Mouse (Mus musculus): ENCODE measurements around the gene Naga. TPM values are rescaled to one million over a fixed set of nuclear protein-coding genes. Genes with fewer than 3 reads are reported as not detected.
"Not testable (repeated sequence)": the region's sequence is repeated elsewhere in the genome, so short reads cannot be mapped to it uniquely, and the experiment has no call there.

Naga gene
- polyA plus RNA-seq, 1 experiment from 2014 or later = 68.6 TPM

GRCm38 (mm10) chr15:82376393-82377138, 37.8 kb upstream of the Naga start:
- H3K4me3 ChIP-seq (ENCODE audit: low read depth, low read length) = no peak overlapping the region
- no peaks in the 10 kb centered on the region for H3K36me3 ChIP-seq (ENCODE audit: control insufficient read depth, insufficient read depth, low read length)
- no peaks in the 10 kb centered on the region for H3K9me3 ChIP-seq (ENCODE audit: control insufficient read depth, low read depth, low read length)
- H3K9ac ChIP-seq (replicated peaks; ENCODE audit: low read depth, low read length) = no peak overlapping the region
- no peaks in the 10 kb centered on the region for H3K27me3 ChIP-seq (ENCODE audit: control insufficient read depth, insufficient read depth, low read length)
- no peak overlapping the region for H3K4me2 ChIP-seq (replicated peaks; ENCODE audit: low read depth, low read length)
- H3K4me1 ChIP-seq (ENCODE audit: control insufficient read depth, insufficient read depth, low read length) = peaks cover 27% of the 10 kb centered on the region
- ATAC-seq (ENCODE audit: insufficient number of reproducible peaks, insufficient read depth, low FRiP score, low read depth) = no peak
- peak overlapping the region; percentile 3; the same call in 1 of the 2 replicates for H3K27ac ChIP-seq (ENCODE audit: low read length)
- WGBS = 61% methylated on average over 17 of the region's 17 CpGs

GRCm38 (mm10) chr15:82375855-82376254, 37.1 kb upstream of the Naga start:
- Histone ChIP-seq H3K9ac (replicated peaks; ENCODE audit: low read depth, low read length) (no peak overlapping the region), H3K27ac (ENCODE audit: low read length) (no peak overlapping the region), H3K36me3 (ENCODE audit: control insufficient read depth, insufficient read depth, low read length) (no peaks in the 10 kb centered on the region), H3K4me2 (replicated peaks; ENCODE audit: low read depth, low read length) (no peak overlapping the region), H3K4me3 (ENCODE audit: low read depth, low read length) (no peak overlapping the region), H3K4me1 (ENCODE audit: control insufficient read depth, insufficient read depth, low read length) (peaks cover 27% of the 10 kb centered on the region), H3K9me3 (ENCODE audit: control insufficient read depth, low read depth, low read length) (no peaks in the 10 kb centered on the region), H3K27me3 (ENCODE audit: control insufficient read depth, insufficient read depth, low read length) (no peaks in the 10 kb centered on the region)
- 87% methylated on average over 9 of the region's 9 CpGs for WGBS
- no peak for ATAC-seq (ENCODE audit: insufficient number of reproducible peaks, insufficient read depth, low FRiP score, low read depth)

GRCm38 (mm10) chr15:82374437-82374836, 35.7 kb upstream of the Naga start:
- no peaks in the 10 kb centered on the region for H3K9me3 ChIP-seq (ENCODE audit: control insufficient read depth, low read depth, low read length)
- H3K27me3 ChIP-seq (ENCODE audit: control insufficient read depth, insufficient read depth, low read length) = no peaks in the 10 kb centered on the region
- H3K27ac ChIP-seq (ENCODE audit: low read length) = no peak overlapping the region
- peaks cover 17% of the 10 kb centered on the region for H3K4me1 ChIP-seq (ENCODE audit: control insufficient read depth, insufficient read depth, low read length)
- no peaks in the 10 kb centered on the region for H3K36me3 ChIP-seq (ENCODE audit: control insufficient read depth, insufficient read depth, low read length)
- ATAC-seq (ENCODE audit: insufficient number of reproducible peaks, insufficient read depth, low FRiP score, low read depth) = no peak
- no peak overlapping the region for H3K4me2 ChIP-seq (replicated peaks; ENCODE audit: low read depth, low read length)
- no peak overlapping the region for H3K4me3 ChIP-seq (ENCODE audit: low read depth, low read length)
- WGBS = 78% methylated on average over 5 of the region's 5 CpGs
- H3K9ac ChIP-seq (replicated peaks; ENCODE audit: low read depth, low read length) = no peak overlapping the region

- Histone ChIP-seq H3K27ac (ENCODE audit: low read length) (no peak overlapping the region), H3K4me3 (ENCODE audit: low read depth, low read length) (no peak overlapping the region), H3K4me2 (replicated peaks; ENCODE audit: low read depth, low read length) (no peak overlapping the region), H3K9ac (replicated peaks; ENCODE audit: low read depth, low read length) (no peak overlapping the region), H3K9me3 (ENCODE audit: control insufficient read depth, low read depth, low read length) (no peaks in the 10 kb centered on the region), H3K4me1 (ENCODE audit: control insufficient read depth, insufficient read depth, low read length) (peaks cover 14% of the 10 kb centered on the region), H3K36me3 (ENCODE audit: control insufficient read depth, insufficient read depth, low read length) (no peaks in the 10 kb centered on the region), H3K27me3 (ENCODE audit: control insufficient read depth, insufficient read depth, low read length) (no peaks in the 10 kb centered on the region)
- ATAC-seq (ENCODE audit: insufficient number of reproducible peaks, insufficient read depth, low FRiP score, low read depth) = no peak
- 84% methylated on average over 5 of the region's 5 CpGs for WGBS
These were observed 34.3 kb upstream of the Naga start for GRCm38 (mm10) chr15:82372991-82373390.

GRCm38 (mm10) chr15:82372446-82372845, 33.7 kb upstream of the Naga start:
- Histone ChIP-seq H3K9ac (replicated peaks; ENCODE audit: low read depth, low read length) (no peak overlapping the region), H3K27me3 (ENCODE audit: control insufficient read depth, insufficient read depth, low read length) (no peaks in the 10 kb centered on the region), H3K4me2 (replicated peaks; ENCODE audit: low read depth, low read length) (no peak overlapping the region), H3K27ac (ENCODE audit: low read length) (no peak overlapping the region), H3K4me3 (ENCODE audit: low read depth, low read length) (no peak overlapping the region), H3K36me3 (ENCODE audit: control insufficient read depth, insufficient read depth, low read length) (no peaks in the 10 kb centered on the region), H3K4me1 (ENCODE audit: control insufficient read depth, insufficient read depth, low read length) (peaks cover 10% of the 10 kb centered on the region), H3K9me3 (ENCODE audit: control insufficient read depth, low read depth, low read length) (no peaks in the 10 kb centered on the region)
- WGBS = 89% methylated on average over 6 of the region's 6 CpGs
- no peak for ATAC-seq (ENCODE audit: insufficient number of reproducible peaks, insufficient read depth, low FRiP score, low read depth)

GRCm38 (mm10) chr15:82368851-82369250, 30.1 kb upstream of the Naga start:
- Histone ChIP-seq H3K27me3 (ENCODE audit: control insufficient read depth, insufficient read depth, low read length) (no peaks in the 10 kb centered on the region), H3K9ac (replicated peaks; ENCODE audit: low read depth, low read length) (no peak overlapping the region), H3K4me2 (replicated peaks; ENCODE audit: low read depth, low read length) (no peak overlapping the region), H3K36me3 (ENCODE audit: control insufficient read depth, insufficient read depth, low read length) (no peaks in the 10 kb centered on the region), H3K4me3 (ENCODE audit: low read depth, low read length) (no peak overlapping the region), H3K4me1 (ENCODE audit: control insufficient read depth, insufficient read depth, low read length) (no peaks in the 10 kb centered on the region), H3K9me3 (ENCODE audit: control insufficient read depth, low read depth, low read length) (no peaks in the 10 kb centered on the region), H3K27ac (ENCODE audit: low read length) (no peak overlapping the region)
- ATAC-seq (ENCODE audit: insufficient number of reproducible peaks, insufficient read depth, low FRiP score, low read depth) = no peak
- 82% methylated on average over 1 of the region's 1 CpGs for WGBS

GRCm38 (mm10) chr15:82368146-82368545, 29.4 kb upstream of the Naga start:
- H3K4me1 ChIP-seq (ENCODE audit: control insufficient read depth, insufficient read depth, low read length) = no peaks in the 10 kb centered on the region
- no peak overlapping the region for H3K4me2 ChIP-seq (replicated peaks; ENCODE audit: low read depth, low read length)
- H3K4me3 ChIP-seq (ENCODE audit: low read depth, low read length) = no peak overlapping the region
- H3K27me3 ChIP-seq (ENCODE audit: control insufficient read depth, insufficient read depth, low read length) = no peaks in the 10 kb centered on the region
- no peak overlapping the region for H3K27ac ChIP-seq (ENCODE audit: low read length)
- H3K9me3 ChIP-seq (ENCODE audit: control insufficient read depth, low read depth, low read length) = no peaks in the 10 kb centered on the region
- H3K36me3 ChIP-seq (ENCODE audit: control insufficient read depth, insufficient read depth, low read length) = no peaks in the 10 kb centered on the region
- no peak overlapping the region for H3K9ac ChIP-seq (replicated peaks; ENCODE audit: low read depth, low read length)
- no peak for ATAC-seq (ENCODE audit: insufficient number of reproducible peaks, insufficient read depth, low FRiP score, low read depth)
- 86% methylated on average over 4 of the region's 4 CpGs for WGBS

GRCm38 (mm10) chr15:82364561-82364960, 25.8 kb upstream of the Naga start:
- not testable (repeated sequence) for H3K4me1 ChIP-seq (ENCODE audit: control insufficient read depth, insufficient read depth, low read length); H3K9me3 ChIP-seq (ENCODE audit: control insufficient read depth, low read depth, low read length); H3K4me2 ChIP-seq (replicated peaks; ENCODE audit: low read depth, low read length); H3K27me3 ChIP-seq (ENCODE audit: control insufficient read depth, insufficient read depth, low read length); H3K9ac ChIP-seq (replicated peaks; ENCODE audit: low read depth, low read length); H3K36me3 ChIP-seq (ENCODE audit: control insufficient read depth, insufficient read depth, low read length); H3K4me3 ChIP-seq (ENCODE audit: low read depth, low read length); H3K27ac ChIP-seq (ENCODE audit: low read length); ATAC-seq (ENCODE audit: insufficient number of reproducible peaks, insufficient read depth, low FRiP score, low read depth)
- 23% methylated on average over 5 of the region's 9 CpGs for WGBS

- not testable (repeated sequence) for H3K9me3 ChIP-seq (ENCODE audit: control insufficient read depth, low read depth, low read length); H3K36me3 ChIP-seq (ENCODE audit: control insufficient read depth, insufficient read depth, low read length); H3K9ac ChIP-seq (replicated peaks; ENCODE audit: low read depth, low read length); H3K27me3 ChIP-seq (ENCODE audit: control insufficient read depth, insufficient read depth, low read length); H3K4me3 ChIP-seq (ENCODE audit: low read depth, low read length); H3K4me2 ChIP-seq (replicated peaks; ENCODE audit: low read depth, low read length); H3K27ac ChIP-seq (ENCODE audit: low read length); H3K4me1 ChIP-seq (ENCODE audit: control insufficient read depth, insufficient read depth, low read length); ATAC-seq (ENCODE audit: insufficient number of reproducible peaks, insufficient read depth, low FRiP score, low read depth)
- WGBS = 79% methylated on average over 7 of the region's 12 CpGs
These were observed 25.1 kb upstream of the Naga start for GRCm38 (mm10) chr15:82363801-82364200.
